Mouse (Mus musculus): ENCODE results near the gene Slc44a5. TPM values are rescaled to one million over a fixed set of nuclear protein-coding genes. Genes with fewer than 3 reads are reported as not detected.

Slc44a5 gene
- polyA plus RNA-seq, 1 experiment from 2014 or later: 4.2 TPM

DNA sequence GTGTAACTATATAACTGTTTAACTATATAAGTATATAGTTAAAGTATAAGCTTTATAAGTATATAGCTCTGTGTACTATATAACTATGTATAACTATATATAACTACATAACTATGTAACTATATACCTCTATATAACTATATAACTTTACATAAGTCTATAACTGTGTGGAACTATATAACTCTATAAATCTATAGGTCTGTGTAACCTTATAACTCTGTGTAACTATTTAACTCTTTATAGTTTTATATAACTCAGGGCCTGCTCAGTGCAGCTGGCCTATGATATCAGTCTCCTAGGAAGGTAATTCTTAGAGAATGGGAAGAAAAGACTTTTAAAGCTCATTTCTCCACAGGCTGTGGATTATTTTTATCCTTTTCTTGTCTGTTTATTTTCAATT, 284.1 kb downstream of the Slc44a5 start:
- no peak overlapping the region for H3K4me2 ChIP-seq
- H3K4me3 ChIP-seq: no peak overlapping the region
- H3K36me3 ChIP-seq: no peaks in the 10 kb centered on the region
- no peaks in the 10 kb centered on the region for H3K27me3 ChIP-seq
- no peak overlapping the region for H3K9ac ChIP-seq
- ATAC-seq (ENCODE audit: low read depth): no peak
- no peak overlapping the region for H3K27ac ChIP-seq (replicated peaks)
- H3K9me3 ChIP-seq: no peaks in the 10 kb centered on the region
- no peaks in the 10 kb centered on the region for H3K4me1 ChIP-seq (replicated peaks)

DNA sequence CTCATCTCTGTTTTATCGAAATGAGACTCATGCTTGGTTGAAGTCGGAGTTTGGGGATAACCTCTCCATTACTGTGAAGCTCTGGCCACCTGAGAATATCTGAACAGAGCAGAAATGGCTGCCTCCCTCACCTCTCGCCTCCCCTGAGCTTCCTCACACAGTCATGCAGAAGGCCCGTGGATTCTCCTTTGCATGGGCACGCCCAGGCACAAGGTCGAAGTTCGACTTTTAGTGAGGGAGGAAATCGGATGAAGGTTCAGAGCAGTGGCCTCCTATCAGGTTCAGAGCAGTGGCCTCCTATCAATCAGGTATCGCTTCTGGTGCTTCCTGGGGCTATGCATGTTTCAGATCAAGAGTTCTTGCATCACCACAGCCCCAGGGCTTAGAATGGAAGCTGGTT, 295.1 kb downstream of the Slc44a5 start:
- H3K9me3 ChIP-seq: no peaks in the 10 kb centered on the region
- H3K4me1 ChIP-seq (replicated peaks): no peaks in the 10 kb centered on the region; the same call in 1 of the 2 replicates
- H3K27me3 ChIP-seq: no peaks in the 10 kb centered on the region
- H3K4me3 ChIP-seq: no peak overlapping the region
- H3K27ac ChIP-seq (replicated peaks): no peak overlapping the region
- ATAC-seq (ENCODE audit: low read depth): no peak
- 79% methylated on average over 9 of the region's 9 CpGs for WGBS
- H3K9ac ChIP-seq: no peak overlapping the region
- no peaks in the 10 kb centered on the region for H3K36me3 ChIP-seq
- no peak overlapping the region for H3K4me2 ChIP-seq

DNA sequence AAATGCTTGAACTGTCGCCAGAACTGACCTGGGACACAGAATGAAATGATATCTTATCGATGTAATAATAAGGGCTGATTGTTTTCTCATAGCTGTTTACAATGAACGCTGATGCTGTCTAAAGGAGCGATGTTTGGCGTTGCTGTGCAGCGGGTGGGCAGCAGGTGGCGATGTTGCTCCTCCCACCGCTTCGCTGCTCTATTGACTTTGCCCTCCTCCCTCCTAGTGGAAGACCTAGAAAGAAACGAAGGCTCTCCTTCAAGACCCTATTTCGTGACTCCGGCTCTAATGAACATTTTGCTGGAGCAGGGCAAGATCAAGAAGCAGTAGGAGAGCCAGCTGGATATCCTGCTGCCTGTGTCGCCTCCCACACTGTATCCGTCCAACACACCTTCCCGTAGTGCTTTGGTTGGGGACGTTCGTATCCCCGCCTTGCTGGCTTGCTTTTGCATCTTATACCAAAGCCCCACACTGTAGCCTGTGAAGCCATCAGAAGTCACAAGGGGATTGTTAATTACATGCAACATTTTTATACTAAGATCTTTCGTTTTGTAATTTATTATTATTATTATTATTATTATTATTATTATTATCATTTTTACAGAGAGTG, 296.6 kb downstream of the Slc44a5 start:
- H3K9ac ChIP-seq: peak overlapping the region; percentile 65
- peak overlapping the region; percentile 61 for H3K4me2 ChIP-seq
- H3K4me1 ChIP-seq (replicated peaks): no peaks in the 10 kb centered on the region; the same call in 1 of the 2 replicates
- H3K9me3 ChIP-seq: no peaks in the 10 kb centered on the region
- ATAC-seq (ENCODE audit: low read depth): peak; percentile 85
- no peak overlapping the region for H3K27ac ChIP-seq (replicated peaks)
- no peaks in the 10 kb centered on the region for H3K27me3 ChIP-seq
- no peaks in the 10 kb centered on the region for H3K36me3 ChIP-seq
- H3K4me3 ChIP-seq: peak overlapping the region; percentile 32
- WGBS: 7% methylated on average over 19 of the region's 19 CpGs

DNA sequence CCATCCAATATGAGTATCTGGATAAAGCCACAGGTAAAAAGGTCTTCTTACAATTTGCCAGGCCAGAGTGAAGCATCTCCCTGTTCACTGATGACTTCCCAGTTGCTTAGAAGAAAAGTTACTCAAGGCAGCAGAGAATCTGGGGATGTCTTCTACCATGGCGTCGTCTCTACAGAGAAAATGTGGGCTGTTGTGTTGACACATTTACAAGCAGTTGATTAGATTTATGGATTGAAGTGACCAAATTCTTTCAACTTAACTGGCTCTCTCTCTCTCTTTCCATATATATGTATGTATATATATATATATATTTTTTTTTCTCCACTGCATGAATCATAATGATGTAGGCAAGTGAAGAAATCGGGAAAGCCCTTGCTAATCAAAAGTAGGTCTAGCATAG, 301.4 kb downstream of the Slc44a5 start:
- 74% methylated on average over 3 of the region's 3 CpGs for WGBS

DNA sequence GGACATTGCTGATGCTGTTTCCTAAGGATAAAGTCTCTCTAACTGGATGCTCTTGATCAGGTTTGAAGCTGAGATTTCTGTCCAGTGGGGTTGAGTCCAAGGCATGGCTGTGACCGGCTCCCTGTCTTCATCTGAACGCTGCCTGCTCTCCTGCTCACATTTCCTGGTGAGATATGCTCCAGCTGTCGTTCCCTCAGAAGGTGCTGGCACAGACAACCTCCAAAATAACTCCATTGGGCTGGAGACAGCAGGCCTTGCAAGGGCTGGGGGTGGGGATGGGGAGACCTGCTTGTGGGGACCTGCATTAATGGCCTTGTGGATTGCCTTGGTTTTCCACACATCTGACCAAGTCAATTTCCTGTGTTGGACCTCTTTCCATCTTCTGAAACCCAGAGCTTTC, 311.0 kb downstream of the Slc44a5 start:
- no peak for ATAC-seq (ENCODE audit: low read depth)
- no peak overlapping the region for H3K9ac ChIP-seq
- H3K27ac ChIP-seq (replicated peaks): no peak overlapping the region
- H3K27me3 ChIP-seq: no peaks in the 10 kb centered on the region
- no peak overlapping the region for H3K4me2 ChIP-seq
- no peak overlapping the region for H3K4me3 ChIP-seq
- no peaks in the 10 kb centered on the region for H3K4me1 ChIP-seq (replicated peaks)
- no peaks in the 10 kb centered on the region for H3K36me3 ChIP-seq
- no peaks in the 10 kb centered on the region for H3K9me3 ChIP-seq
- WGBS: 81% methylated on average over 3 of the region's 3 CpGs

More for the DNA sequence above, 301.4 kb downstream of the Slc44a5 start:
- no peak overlapping the region for H3K27ac ChIP-seq (replicated peaks)
- no peak for ATAC-seq (ENCODE audit: low read depth)
- H3K4me3 ChIP-seq: no peak overlapping the region
- no peak overlapping the region for H3K9ac ChIP-seq
- H3K4me1 ChIP-seq (replicated peaks): no peaks in the 10 kb centered on the region; the same call in 1 of the 2 replicates
- no peaks in the 10 kb centered on the region for H3K27me3 ChIP-seq
- no peaks in the 10 kb centered on the region for H3K9me3 ChIP-seq
- no peaks in the 10 kb centered on the region for H3K36me3 ChIP-seq
- H3K4me2 ChIP-seq: no peak overlapping the region

- 66% methylated on average over 4 of the region's 4 CpGs for WGBS
- H3K9ac ChIP-seq: no peak overlapping the region
Observed at GRCm38 (mm10) chr3:154285351-154285750, 312.1 kb downstream of the Slc44a5 start.

GRCm38 (mm10) chr3:154287217-154287616, 314.0 kb downstream of the Slc44a5 start:
- WGBS: 84% methylated on average over 2 of the region's 2 CpGs
- Histone ChIP-seq H3K36me3 (no peaks in the 10 kb centered on the region), H3K9ac (no peak overlapping the region), H3K4me3 (no peak overlapping the region), H3K27me3 (no peaks in the 10 kb centered on the region), H3K4me2 (no peak overlapping the region), H3K9me3 (no peaks in the 10 kb centered on the region), H3K4me1 (replicated peaks) (no peaks in the 10 kb centered on the region), H3K27ac (replicated peaks) (no peak overlapping the region)
- no peak for ATAC-seq (ENCODE audit: low read depth)

More at GRCm38 (mm10) chr3:154285351-154285750, 312.1 kb downstream of the Slc44a5 start:
- no peak overlapping the region for H3K4me3 ChIP-seq
- no peaks in the 10 kb centered on the region for H3K4me1 ChIP-seq (replicated peaks)
- H3K27ac ChIP-seq (replicated peaks): no peak overlapping the region
- no peaks in the 10 kb centered on the region for H3K36me3 ChIP-seq
- no peak overlapping the region for H3K4me2 ChIP-seq
- no peak for ATAC-seq (ENCODE audit: low read depth)
- H3K27me3 ChIP-seq: no peaks in the 10 kb centered on the region
- no peaks in the 10 kb centered on the region for H3K9me3 ChIP-seq

DNA sequence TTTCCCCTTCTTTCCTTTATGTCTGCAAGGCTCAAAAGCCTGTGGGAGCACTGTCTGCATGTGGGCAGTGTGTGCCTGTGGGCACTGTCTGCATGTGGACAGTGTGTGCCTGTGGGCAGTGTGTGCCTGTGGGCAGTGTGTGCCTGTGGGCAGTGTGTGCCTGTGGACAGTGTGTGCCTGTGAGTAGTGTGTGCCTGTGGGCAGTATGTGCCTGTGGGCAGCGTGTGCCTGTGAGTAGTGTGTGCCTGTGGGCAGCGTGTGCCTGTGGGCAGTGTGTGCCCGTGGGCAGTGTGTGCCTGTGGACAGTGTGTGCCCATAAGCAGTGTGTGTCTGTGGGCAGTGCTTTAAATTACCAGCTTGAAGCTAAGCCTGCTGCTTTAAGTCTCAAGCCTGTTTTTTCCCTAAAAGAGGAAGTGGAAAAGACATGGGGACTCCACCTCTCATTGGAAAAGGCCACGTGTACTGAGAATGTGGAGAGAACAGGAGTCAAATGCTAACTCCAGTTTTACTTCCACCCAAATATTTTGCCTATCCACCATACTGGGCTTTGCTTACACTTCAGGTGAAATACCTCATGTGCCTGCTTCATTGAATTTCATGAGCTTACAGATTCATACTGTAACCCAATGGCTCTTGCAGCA, 315.3 kb downstream of the Slc44a5 start:
- H3K4me1 ChIP-seq (replicated peaks): no peaks in the 10 kb centered on the region
- H3K4me2 ChIP-seq: no peak overlapping the region
- H3K9me3 ChIP-seq: no peaks in the 10 kb centered on the region
- H3K36me3 ChIP-seq: no peaks in the 10 kb centered on the region
- no peak for ATAC-seq (ENCODE audit: low read depth)
- no peak overlapping the region for H3K27ac ChIP-seq (replicated peaks)
- H3K4me3 ChIP-seq: no peak overlapping the region
- H3K27me3 ChIP-seq: no peaks in the 10 kb centered on the region
- WGBS: 85% methylated on average over 4 of the region's 4 CpGs
- H3K9ac ChIP-seq: no peak overlapping the region

DNA sequence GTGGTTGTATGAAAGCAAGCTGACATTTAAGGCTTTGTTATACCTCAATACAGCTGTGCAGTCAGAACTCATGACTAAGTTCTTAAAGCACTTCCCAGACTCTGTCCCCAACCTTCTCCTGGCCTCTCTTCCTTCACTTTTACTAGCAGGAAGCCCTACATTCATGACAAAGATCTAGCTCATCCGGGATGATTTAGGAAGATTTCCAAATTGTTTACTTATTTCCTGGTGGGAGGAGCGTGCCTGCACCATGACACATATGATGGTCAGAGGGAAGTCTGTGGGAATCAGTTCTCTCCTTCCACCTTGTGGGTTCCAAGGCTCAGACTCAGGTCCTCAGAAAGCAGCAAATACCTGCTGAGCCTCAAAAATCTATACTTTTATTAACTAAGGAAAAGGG, 317.1 kb downstream of the Slc44a5 start:
- Histone ChIP-seq H3K9me3 (no peaks in the 10 kb centered on the region), H3K27me3 (no peaks in the 10 kb centered on the region), H3K9ac (no peak overlapping the region), H3K4me1 (replicated peaks) (no peaks in the 10 kb centered on the region), H3K36me3 (no peaks in the 10 kb centered on the region), H3K4me2 (no peak overlapping the region), H3K4me3 (no peak overlapping the region), H3K27ac (replicated peaks) (no peak overlapping the region)
- 91% methylated on average over 2 of the region's 2 CpGs for WGBS
- no peak for ATAC-seq (ENCODE audit: low read depth)

GRCm38 (mm10) chr3:154292126-154292525, 318.9 kb downstream of the Slc44a5 start:
- no peaks in the 10 kb centered on the region for H3K4me1 ChIP-seq (replicated peaks)
- no peaks in the 10 kb centered on the region for H3K36me3 ChIP-seq
- 81% methylated on average over 5 of the region's 5 CpGs for WGBS
- no peak overlapping the region for H3K9ac ChIP-seq
- no peaks in the 10 kb centered on the region for H3K27me3 ChIP-seq
- H3K9me3 ChIP-seq: no peaks in the 10 kb centered on the region
- H3K4me2 ChIP-seq: no peak overlapping the region
- no peak overlapping the region for H3K4me3 ChIP-seq
- H3K27ac ChIP-seq (replicated peaks): no peak overlapping the region
- ATAC-seq (ENCODE audit: low read depth): no peak

DNA sequence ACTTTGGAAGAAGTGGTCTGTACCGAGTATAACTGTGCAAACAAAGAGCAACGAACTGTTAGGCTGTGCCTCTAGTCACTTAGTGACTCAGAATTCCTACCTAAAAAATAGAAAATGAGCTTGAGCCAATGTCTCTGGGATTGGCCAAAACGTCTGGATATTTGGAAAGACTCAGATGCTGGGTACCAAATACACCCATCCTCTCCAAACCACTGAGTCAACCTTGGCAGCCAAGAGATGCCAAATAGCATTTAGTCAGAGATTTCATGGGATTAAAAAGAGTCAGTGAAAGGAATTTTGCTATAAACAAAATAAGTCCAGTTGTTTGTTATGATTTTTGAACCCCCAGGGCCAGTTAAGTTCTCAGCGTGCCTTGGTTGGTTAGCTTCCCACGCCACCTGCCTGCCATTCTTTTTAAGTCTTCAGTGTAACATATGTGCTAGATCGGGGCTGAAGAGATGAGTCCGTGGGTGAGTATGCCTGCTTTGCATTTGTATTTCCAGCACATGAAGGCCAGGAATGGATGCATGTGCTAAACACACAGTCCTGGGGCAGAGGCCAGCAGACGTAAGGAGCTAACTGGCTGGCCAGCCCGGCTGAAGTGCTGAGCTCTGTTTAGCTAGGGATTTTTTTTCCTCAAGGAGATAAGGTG, 320.7 kb downstream of the Slc44a5 start:
- ATAC-seq (ENCODE audit: low read depth): no peak
- H3K9me3 ChIP-seq: no peaks in the 10 kb centered on the region
- H3K4me3 ChIP-seq: no peak overlapping the region
- no peak overlapping the region for H3K9ac ChIP-seq
- H3K27me3 ChIP-seq: no peaks in the 10 kb centered on the region
- WGBS: 85% methylated on average over 9 of the region's 9 CpGs
- H3K4me2 ChIP-seq: no peak overlapping the region
- no peaks in the 10 kb centered on the region for H3K36me3 ChIP-seq
- H3K4me1 ChIP-seq (replicated peaks): no peaks in the 10 kb centered on the region
- H3K27ac ChIP-seq (replicated peaks): no peak overlapping the region

DNA sequence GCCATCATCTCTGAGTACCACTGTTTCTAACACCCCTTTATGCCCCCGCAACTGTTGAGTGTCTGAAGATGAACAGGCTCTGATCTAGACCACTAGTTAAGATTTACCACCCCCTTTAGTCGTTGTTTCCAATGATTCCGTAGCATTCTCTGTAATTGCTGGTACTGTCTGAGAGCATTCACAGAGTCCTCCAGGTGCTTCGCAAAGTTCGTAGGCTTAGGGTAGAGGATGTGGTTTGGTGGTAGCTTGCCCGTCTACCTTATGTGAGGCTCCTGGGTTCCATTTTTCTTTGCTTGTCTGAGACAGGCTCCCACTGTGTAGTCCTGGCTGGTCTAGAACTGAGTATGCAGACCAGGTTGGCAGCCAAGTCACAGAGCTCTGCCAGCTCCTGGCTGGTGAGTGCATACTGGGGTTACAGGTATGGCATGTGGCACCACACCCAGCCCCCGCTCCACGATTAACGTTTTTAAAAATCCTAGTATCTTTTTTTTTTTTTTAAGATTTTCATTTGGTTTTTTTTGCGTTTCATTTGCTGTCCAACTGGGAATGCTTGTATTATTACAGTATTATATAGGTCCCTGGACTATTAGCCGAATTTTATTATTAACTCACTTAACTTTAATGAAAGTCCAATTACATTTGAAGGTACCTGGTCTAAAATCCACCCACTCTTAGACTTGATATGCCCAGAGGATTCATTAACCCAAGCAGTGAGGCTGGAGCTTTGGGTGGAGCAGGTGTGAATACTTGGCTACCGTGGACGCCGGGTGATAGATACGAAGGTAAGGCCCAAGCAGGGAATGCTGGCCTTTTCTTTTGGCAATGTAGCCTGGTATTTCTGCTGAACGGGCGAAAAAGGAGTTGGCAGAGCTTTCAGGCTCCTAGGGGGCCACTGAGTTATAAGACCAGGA, 321.9 kb downstream of the Slc44a5 start:
- no peak overlapping the region for H3K9ac ChIP-seq
- H3K4me2 ChIP-seq: no peak overlapping the region
- H3K4me1 ChIP-seq (replicated peaks): no peaks in the 10 kb centered on the region
- no peak for ATAC-seq (ENCODE audit: low read depth)
- no peak overlapping the region for H3K27ac ChIP-seq (replicated peaks)
- no peaks in the 10 kb centered on the region for H3K9me3 ChIP-seq
- H3K27me3 ChIP-seq: no peaks in the 10 kb centered on the region
- no peak overlapping the region for H3K4me3 ChIP-seq
- WGBS: 94% methylated on average over 17 of the region's 17 CpGs
- no peaks in the 10 kb centered on the region for H3K36me3 ChIP-seq
